Mouse (Mus musculus): ENCODE measurements around the gene Spdya. TPM values are rescaled to one million over a fixed set of nuclear protein-coding genes. Genes with fewer than 3 reads are reported as not detected.
A peak's percentile ranks its signal among the peaks of the same experiment; 100 is the strongest.
"Not testable (repeated sequence)": the region's sequence is repeated elsewhere in the genome, so short reads cannot be mapped to it uniquely, and the experiment has no call there.

Gene Spdya
- 1.4 and 1.9 TPM in 2 replicates for polyA plus RNA-seq (2015; fragmentation: Nextera tagmentation; extraction: Ambion mirVana)

GRCm38 (mm10) chr17:71551757-71552451 lies at the start of gene Spdya:
Gene Spdya (plus strand): TSS chr17:71552061.
- peaks cover 4% of the 10 kb centered on the region for H3K27me3 ChIP-seq (ENCODE audit: control insufficient read depth, insufficient read depth, low read depth, low read length)
- H3K36me3 ChIP-seq (ENCODE audit: control insufficient read depth, insufficient read depth, low read length), result no peaks in the 10 kb centered on the region
- H3K9me3 ChIP-seq (replicated peaks; ENCODE audit: control insufficient read depth, low read length, poor library complexity, severe bottlenecking), result no peaks in the 10 kb centered on the region
- H3K4me3 ChIP-seq (ENCODE audit: low read depth, low read length), result peak within 1 kb of the TSS; percentile 88
- peak within 1 kb of the TSS; percentile 74 for H3K27ac ChIP-seq (ENCODE audit: low read length)
- peak within 1 kb of the TSS; percentile 89 for H3K9ac ChIP-seq (ENCODE audit: low read depth, low read length)
- H3K4me2 ChIP-seq (ENCODE audit: low read length), result peak within 1 kb of the TSS; percentile 95
- ATAC-seq, result peak; percentile 96
- peaks cover 9% of the 10 kb centered on the region for H3K4me1 ChIP-seq (ENCODE audit: control insufficient read depth, insufficient read depth, low read length)
- WGBS, result under 1% methylated on average over 60 of the region's 78 CpGs

GRCm38 (mm10) chr17:71506832-71507231 lies 45.0 kb upstream of the Spdya start:
- H3K4me2 ChIP-seq (ENCODE audit: low read length), result no peak overlapping the region
- H3K36me3 ChIP-seq (ENCODE audit: control insufficient read depth, insufficient read depth, low read length), result no peaks in the 10 kb centered on the region
- ATAC-seq, result no peak
- H3K4me3 ChIP-seq (ENCODE audit: low read depth, low read length), result no peak overlapping the region
- H3K9me3 ChIP-seq (replicated peaks; ENCODE audit: control insufficient read depth, low read length, poor library complexity, severe bottlenecking), result no peaks in the 10 kb centered on the region
- WGBS, result 94% methylated on average over 8 of the region's 8 CpGs
- no peak overlapping the region for H3K9ac ChIP-seq (ENCODE audit: low read depth, low read length)
- H3K4me1 ChIP-seq (ENCODE audit: control insufficient read depth, insufficient read depth, low read length), result no peaks in the 10 kb centered on the region
- H3K27ac ChIP-seq (ENCODE audit: low read length), result no peak overlapping the region
- no peaks in the 10 kb centered on the region for H3K27me3 ChIP-seq (ENCODE audit: control insufficient read depth, insufficient read depth, low read depth, low read length)

GRCm38 (mm10) chr17:71510297-71510696 lies 41.6 kb upstream of the Spdya start:
- no peaks in the 10 kb centered on the region for H3K27me3 ChIP-seq (ENCODE audit: control insufficient read depth, insufficient read depth, low read depth, low read length)
- H3K4me2 ChIP-seq (ENCODE audit: low read length), result no peak overlapping the region
- no peak overlapping the region for H3K27ac ChIP-seq (ENCODE audit: low read length)
- no peaks in the 10 kb centered on the region for H3K36me3 ChIP-seq (ENCODE audit: control insufficient read depth, insufficient read depth, low read length)
- H3K4me3 ChIP-seq (ENCODE audit: low read depth, low read length), result no peak overlapping the region
- H3K4me1 ChIP-seq (ENCODE audit: control insufficient read depth, insufficient read depth, low read length), result no peaks in the 10 kb centered on the region
- WGBS, result 97% methylated on average over 11 of the region's 11 CpGs
- H3K9ac ChIP-seq (ENCODE audit: low read depth, low read length), result no peak overlapping the region
- no peaks in the 10 kb centered on the region for H3K9me3 ChIP-seq (replicated peaks; ENCODE audit: control insufficient read depth, low read length, poor library complexity, severe bottlenecking)
- no peak for ATAC-seq

- Histone ChIP-seq H3K9me3 (replicated peaks; ENCODE audit: control insufficient read depth, low read length, poor library complexity, severe bottlenecking) (no peaks in the 10 kb centered on the region), H3K4me2 (ENCODE audit: low read length) (peak overlapping the region; percentile 86), H3K27ac (ENCODE audit: low read length) (no peak overlapping the region; the same call in 1 of the 2 replicates), H3K27me3 (ENCODE audit: control insufficient read depth, insufficient read depth, low read depth, low read length) (no peaks in the 10 kb centered on the region), H3K4me3 (ENCODE audit: low read depth, low read length) (peak overlapping the region; percentile 58), H3K9ac (ENCODE audit: low read depth, low read length) (peak overlapping the region; percentile 66), H3K4me1 (ENCODE audit: control insufficient read depth, insufficient read depth, low read length) (peaks cover 9% of the 10 kb centered on the region), H3K36me3 (ENCODE audit: control insufficient read depth, insufficient read depth, low read length) (no peaks in the 10 kb centered on the region)
- peak; percentile 19 for ATAC-seq
- under 1% methylated on average over 13 of the region's 13 CpGs for WGBS
Observed at GRCm38 (mm10) chr17:71526302-71526708, 25.6 kb upstream of the Spdya start.

- H3K4me3 ChIP-seq (ENCODE audit: low read depth, low read length), result peak within 1 kb of the TSS; percentile 58
- ATAC-seq, result peak; percentile 99
- under 1% methylated on average over 66 of the region's 66 CpGs for WGBS
Observed at GRCm38 (mm10) chr17:71526711-71527564, 24.9 kb upstream of the Spdya start, which contains the start of gene Ndc80. Gene Ndc80 (minus strand): TSS chr17:71526857.

GRCm38 (mm10) chr17:71528042-71528441 lies 23.8 kb upstream of the Spdya start:
- H3K9me3 ChIP-seq (replicated peaks; ENCODE audit: control insufficient read depth, low read length, poor library complexity, severe bottlenecking), result no peaks in the 10 kb centered on the region
- H3K9ac ChIP-seq (ENCODE audit: low read depth, low read length), result no peak overlapping the region
- no peak overlapping the region for H3K27ac ChIP-seq (ENCODE audit: low read length)
- no peak overlapping the region for H3K4me3 ChIP-seq (ENCODE audit: low read depth, low read length)
- no peaks in the 10 kb centered on the region for H3K36me3 ChIP-seq (ENCODE audit: control insufficient read depth, insufficient read depth, low read length)
- H3K4me2 ChIP-seq (ENCODE audit: low read length), result no peak overlapping the region
- ATAC-seq, result no peak
- peaks cover 9% of the 10 kb centered on the region for H3K4me1 ChIP-seq (ENCODE audit: control insufficient read depth, insufficient read depth, low read length)
- no peaks in the 10 kb centered on the region for H3K27me3 ChIP-seq (ENCODE audit: control insufficient read depth, insufficient read depth, low read depth, low read length)

More at GRCm38 (mm10) chr17:71526711-71527564, 24.9 kb upstream of the Spdya start, which contains the start of gene Ndc80:
- peak within 1 kb of the TSS; percentile 66 for H3K9ac ChIP-seq (ENCODE audit: low read depth, low read length)
- H3K9me3 ChIP-seq (replicated peaks; ENCODE audit: control insufficient read depth, low read length, poor library complexity, severe bottlenecking), result no peaks in the 10 kb centered on the region
- peak within 1 kb of the TSS; percentile 86 for H3K4me2 ChIP-seq (ENCODE audit: low read length)
- H3K36me3 ChIP-seq (ENCODE audit: control insufficient read depth, insufficient read depth, low read length), result no peaks in the 10 kb centered on the region
- H3K27ac ChIP-seq (ENCODE audit: low read length), result peak within 1 kb of the TSS; percentile 98
- no peaks in the 10 kb centered on the region for H3K27me3 ChIP-seq (ENCODE audit: control insufficient read depth, insufficient read depth, low read depth, low read length)
- peaks cover 9% of the 10 kb centered on the region for H3K4me1 ChIP-seq (ENCODE audit: control insufficient read depth, insufficient read depth, low read length)

GRCm38 (mm10) chr17:71535595-71535994 lies 16.3 kb upstream of the Spdya start:
- not testable (repeated sequence) for H3K27ac ChIP-seq (ENCODE audit: low read length); H3K9me3 ChIP-seq (replicated peaks; ENCODE audit: control insufficient read depth, low read length, poor library complexity, severe bottlenecking); H3K9ac ChIP-seq (ENCODE audit: low read depth, low read length); H3K4me1 ChIP-seq (ENCODE audit: control insufficient read depth, insufficient read depth, low read length); H3K4me3 ChIP-seq (ENCODE audit: low read depth, low read length); H3K27me3 ChIP-seq (ENCODE audit: control insufficient read depth, insufficient read depth, low read depth, low read length); H3K4me2 ChIP-seq (ENCODE audit: low read length); ATAC-seq; H3K36me3 ChIP-seq (ENCODE audit: control insufficient read depth, insufficient read depth, low read length)
- 75% methylated on average over 1 of the region's 1 CpGs for WGBS

- no peaks in the 10 kb centered on the region for H3K36me3 ChIP-seq (ENCODE audit: control insufficient read depth, insufficient read depth, low read length)
- no peaks in the 10 kb centered on the region for H3K27me3 ChIP-seq (ENCODE audit: control insufficient read depth, insufficient read depth, low read depth, low read length)
- no peaks in the 10 kb centered on the region for H3K4me1 ChIP-seq (ENCODE audit: control insufficient read depth, insufficient read depth, low read length)
- WGBS, result 88% methylated on average over 3 of the region's 3 CpGs
- no peak overlapping the region for H3K27ac ChIP-seq (ENCODE audit: low read length)
- ATAC-seq, result no peak
- no peak overlapping the region for H3K9ac ChIP-seq (ENCODE audit: low read depth, low read length)
- H3K4me3 ChIP-seq (ENCODE audit: low read depth, low read length), result no peak overlapping the region
- H3K9me3 ChIP-seq (replicated peaks; ENCODE audit: control insufficient read depth, low read length, poor library complexity, severe bottlenecking), result no peaks in the 10 kb centered on the region
- no peak overlapping the region for H3K4me2 ChIP-seq (ENCODE audit: low read length)
Observed at GRCm38 (mm10) chr17:71537164-71537563, 14.7 kb upstream of the Spdya start.

- WGBS, result 14% methylated on average over 1 of the region's 1 CpGs
- H3K4me3 ChIP-seq (ENCODE audit: low read depth, low read length), result no peak overlapping the region
- no peaks in the 10 kb centered on the region; the same call in none of the 2 replicates for H3K27me3 ChIP-seq (ENCODE audit: control insufficient read depth, insufficient read depth, low read depth, low read length)
- no peaks in the 10 kb centered on the region for H3K9me3 ChIP-seq (replicated peaks; ENCODE audit: control insufficient read depth, low read length, poor library complexity, severe bottlenecking)
- no peak for ATAC-seq
- H3K36me3 ChIP-seq (ENCODE audit: control insufficient read depth, insufficient read depth, low read length), result no peaks in the 10 kb centered on the region
- no peak overlapping the region for H3K27ac ChIP-seq (ENCODE audit: low read length)
- peaks cover 9% of the 10 kb centered on the region for H3K4me1 ChIP-seq (ENCODE audit: control insufficient read depth, insufficient read depth, low read length)
- no peak overlapping the region for H3K4me2 ChIP-seq (ENCODE audit: low read length)
- no peak overlapping the region for H3K9ac ChIP-seq (ENCODE audit: low read depth, low read length)
Observed at GRCm38 (mm10) chr17:71548586-71548985, 3.3 kb upstream of the Spdya start.
